Mouse (Mus musculus): ENCODE results near the gene Ptgr1.
A peak's percentile ranks its signal among the peaks of the same experiment; 100 is the strongest.

Ptgr1 gene

DNA sequence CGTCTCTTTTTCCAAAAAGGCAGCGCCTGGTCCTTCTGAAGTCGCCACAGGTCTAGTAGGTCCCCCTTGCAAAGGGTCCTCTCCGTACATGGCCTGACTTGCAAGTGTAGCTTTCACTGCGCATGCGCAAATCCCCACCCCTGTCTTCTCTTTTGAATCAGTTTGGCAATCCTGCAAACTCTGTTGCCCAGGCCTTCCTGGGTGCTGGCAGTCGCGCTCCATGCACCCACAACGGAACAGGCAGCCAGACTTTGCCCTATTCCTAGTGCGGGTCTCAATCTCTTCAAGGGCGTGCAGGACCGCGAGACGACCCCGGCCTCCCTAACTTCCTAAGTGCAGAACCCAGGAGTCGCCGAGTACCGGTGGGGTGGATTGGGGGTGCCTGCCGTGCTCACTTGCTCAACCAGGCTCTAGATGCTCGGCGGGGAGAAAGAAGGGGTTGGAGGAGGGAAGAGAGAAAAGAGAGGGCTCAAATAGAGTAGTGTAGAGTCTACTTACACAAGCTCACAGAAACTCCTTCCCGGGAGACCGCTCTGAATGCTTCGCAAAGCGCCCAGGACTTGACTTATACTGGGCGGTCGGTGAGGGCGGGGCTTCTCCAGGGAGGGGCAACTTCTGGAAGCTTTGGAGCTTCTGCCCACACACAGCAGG, at the start of gene Ptgr1:
Gene Ptgr1, minus strand, starts transcription at position 580 of the 651 bp plus-strand sequence.
- DNase-seq (ENCODE audit: low spot score): peak; percentile 82

DNA sequence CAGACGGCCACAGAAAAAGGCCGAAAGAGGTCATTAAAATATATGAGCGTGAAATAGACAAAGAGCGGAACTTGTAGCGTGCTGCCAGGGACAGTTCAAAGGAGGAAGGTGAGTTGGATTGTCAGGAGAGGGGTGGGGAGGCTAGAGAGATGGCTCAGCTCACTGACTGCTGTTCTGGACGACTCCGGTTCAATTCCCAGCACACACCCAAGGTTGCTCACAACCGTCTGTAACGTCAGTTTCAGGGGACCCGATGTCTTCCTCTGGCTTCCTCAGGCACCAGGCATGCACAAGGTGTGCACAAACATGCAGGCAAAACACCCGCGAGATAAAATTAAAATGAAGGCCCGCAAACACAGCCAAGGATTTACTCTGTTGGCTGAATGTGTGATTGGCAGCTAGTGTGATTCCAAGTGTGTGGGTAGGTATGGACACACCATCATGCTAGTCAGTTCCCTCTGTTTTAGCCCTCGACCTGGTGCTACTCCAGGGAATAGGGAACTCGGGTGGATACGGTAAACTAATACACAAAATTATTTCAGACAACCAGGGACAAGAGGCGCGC, 48.9 kb upstream of the Ptgr1 start:
- no peak for DNase-seq (ENCODE audit: low spot score)

- peak; percentile 72 for DNase-seq (ENCODE audit: low spot score)
Observed at GRCm38 (mm10) chr4:59034918-59035785, 48.2 kb upstream of the Ptgr1 start, which contains the start of gene Gng10. Gng10 (plus strand) TSS chr4:59035088.

- no peak for DNase-seq (ENCODE audit: low spot score)
Observed at GRCm38 (mm10) chr4:59034325-59034917, 47.5 kb upstream of the Ptgr1 start.

DNA sequence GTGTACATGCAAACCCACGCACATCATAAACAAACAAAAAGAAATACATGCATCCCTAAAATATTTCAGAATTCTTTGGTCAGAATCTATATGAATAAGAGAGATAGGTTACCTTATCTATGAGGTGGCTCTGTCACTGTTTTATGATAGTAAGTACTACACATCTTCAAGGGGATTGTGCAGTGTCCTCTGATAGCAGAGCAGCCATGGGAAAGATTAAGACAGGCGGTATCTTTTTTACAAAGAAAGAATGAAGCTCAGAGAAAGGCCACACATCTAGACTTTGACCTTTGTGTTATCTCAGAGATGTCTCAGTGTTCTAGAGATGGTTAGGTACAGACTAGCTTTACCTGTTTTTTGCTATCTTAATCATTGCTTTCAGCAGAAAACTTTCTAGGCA, 30.0 kb upstream of the Ptgr1 start:
- no peak for DNase-seq (ENCODE audit: low spot score)

- no peak for DNase-seq (ENCODE audit: low spot score)
Observed at GRCm38 (mm10) chr4:59015181-59015580, 28.3 kb upstream of the Ptgr1 start.

GRCm38 (mm10) chr4:59011446-59011845, 24.5 kb upstream of the Ptgr1 start:
- DNase-seq (ENCODE audit: low spot score): no peak

GRCm38 (mm10) chr4:59009696-59010095, 22.8 kb upstream of the Ptgr1 start:
- no peak for DNase-seq (ENCODE audit: low spot score)

DNA sequence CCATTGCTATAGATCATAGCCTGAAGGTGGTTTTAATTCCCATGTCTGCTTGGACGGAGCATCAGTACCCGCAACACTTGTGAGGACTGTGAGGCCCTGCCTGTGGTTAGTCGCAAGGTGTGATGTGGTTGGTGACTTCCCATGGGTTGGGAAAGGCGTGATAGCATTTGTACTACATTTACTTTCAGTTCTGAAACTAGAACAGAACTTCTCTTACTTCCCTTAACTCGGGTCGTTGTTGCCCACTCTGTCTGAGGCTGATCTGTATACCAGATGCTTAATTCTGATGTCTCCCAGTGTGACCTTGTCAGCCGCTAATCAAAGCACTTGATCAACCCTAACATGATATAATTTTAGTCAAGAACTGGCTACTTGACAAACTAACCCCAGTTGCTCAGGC, 22.3 kb upstream of the Ptgr1 start:
- DNase-seq (ENCODE audit: low spot score): no peak

- no peak for DNase-seq (ENCODE audit: low spot score)
Observed at GRCm38 (mm10) chr4:59007974-59008373, 21.1 kb upstream of the Ptgr1 start.

GRCm38 (mm10) chr4:59007016-59007415, 20.1 kb upstream of the Ptgr1 start:
- DNase-seq (ENCODE audit: low spot score): no peak

DNA sequence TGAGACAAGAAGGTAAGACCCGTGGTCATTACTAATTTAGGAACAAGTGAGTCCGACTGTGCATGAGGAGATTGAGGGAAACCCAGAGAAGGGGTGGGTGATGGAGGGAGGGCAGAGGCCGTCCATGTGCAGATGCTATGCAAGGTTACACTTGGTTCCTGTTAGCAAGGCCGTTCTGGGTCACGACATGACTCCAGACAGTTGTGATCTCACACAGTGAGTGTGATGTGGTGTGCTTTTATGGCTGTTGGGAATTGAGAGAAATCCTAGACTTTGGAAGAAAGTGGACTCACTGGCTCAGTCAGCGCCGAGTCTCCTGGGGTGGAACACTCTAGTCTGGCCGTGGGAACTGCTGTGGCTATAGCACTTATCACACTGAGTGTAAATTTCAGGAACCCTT, 19.3 kb upstream of the Ptgr1 start:
- DNase-seq (ENCODE audit: low spot score): no peak

- DNase-seq (ENCODE audit: low spot score): no peak
Observed at GRCm38 (mm10) chr4:59003806-59004200, 16.9 kb upstream of the Ptgr1 start.

GRCm38 (mm10) chr4:59002948-59003805, 16.3 kb upstream of the Ptgr1 start, which contains the start of gene Gm20503:
Gm20503 (plus strand) TSS chr4:59003210.
- DNase-seq (ENCODE audit: low spot score): peak; percentile 91

GRCm38 (mm10) chr4:59000614-59001013, 13.7 kb upstream of the Ptgr1 start:
- DNase-seq (ENCODE audit: low spot score): no peak

DNA sequence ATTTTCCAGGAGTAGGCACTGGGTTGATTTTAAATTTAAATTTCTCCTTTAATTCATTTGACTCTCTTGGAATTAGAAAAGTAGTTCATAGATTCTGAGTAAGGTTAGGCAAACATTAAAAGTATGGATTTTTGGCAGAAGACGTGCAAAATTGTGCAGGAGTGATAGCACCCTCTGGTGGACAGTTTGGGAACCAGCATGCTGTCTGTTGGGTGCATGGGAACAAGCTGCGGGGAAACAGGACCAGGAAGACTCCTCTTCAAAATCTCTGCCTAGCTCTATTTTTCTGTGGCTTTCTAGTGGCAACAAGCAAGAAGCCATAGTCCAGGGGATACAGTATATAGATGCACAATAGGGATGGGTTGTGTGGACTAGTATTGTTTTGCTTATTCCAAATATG, 12.8 kb upstream of the Ptgr1 start:
- DNase-seq (ENCODE audit: low spot score): peak; percentile 67

DNA sequence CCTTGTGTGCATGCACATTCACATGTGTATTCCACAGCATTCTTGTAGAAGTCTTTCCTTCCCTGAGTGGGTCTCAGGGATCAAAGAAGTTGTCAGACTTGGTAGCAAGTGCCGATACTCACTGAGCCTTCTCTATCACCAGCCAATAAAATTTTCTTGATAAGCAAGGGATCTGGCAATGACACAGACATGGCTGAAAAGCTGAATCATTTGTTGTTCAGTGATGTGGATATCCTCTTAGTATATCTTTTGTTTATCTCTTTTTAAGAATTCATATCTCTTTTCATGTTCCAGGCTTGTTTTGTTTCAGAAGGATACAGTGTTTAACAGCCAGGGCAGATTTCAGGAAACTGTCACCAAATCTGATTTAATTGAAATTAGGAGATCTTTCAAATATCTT, 11.8 kb upstream of the Ptgr1 start:
- no peak for DNase-seq (ENCODE audit: low spot score)

DNA sequence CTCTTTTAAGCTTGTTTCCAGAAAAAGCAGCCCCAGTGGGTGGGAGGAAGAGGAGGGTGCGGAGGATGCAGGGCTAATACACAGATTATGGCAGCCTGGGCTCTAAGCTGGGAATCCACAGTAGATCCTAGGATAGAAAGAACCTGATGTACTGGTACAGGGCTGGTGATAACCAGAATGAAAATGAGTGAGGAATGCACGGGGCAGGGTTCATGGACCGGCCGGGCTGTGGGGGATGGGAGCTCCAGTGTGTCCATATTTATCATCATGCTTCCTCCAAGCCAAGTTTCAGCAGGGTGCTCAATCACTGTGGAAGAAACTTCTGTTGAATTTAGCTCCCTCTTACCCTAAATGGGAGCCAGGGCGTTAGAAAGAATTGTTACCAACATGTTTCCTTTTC, 10.2 kb upstream of the Ptgr1 start:
- DNase-seq (ENCODE audit: low spot score): peak; percentile 20

GRCm38 (mm10) chr4:58995251-58995693, 8.4 kb upstream of the Ptgr1 start:
- no peak for DNase-seq (ENCODE audit: low spot score)

GRCm38 (mm10) chr4:58994762-58995161, 7.8 kb upstream of the Ptgr1 start, which contains the start of gene Dnajc25:
Dnajc25 (plus strand) TSS chr4:58995062.
- no peak for DNase-seq (ENCODE audit: low spot score)

- no peak for DNase-seq (ENCODE audit: low spot score)
Observed at GRCm38 (mm10) chr4:58992195-58992594, 5.3 kb upstream of the Ptgr1 start.

Data from ovary, postnatal 36 days (tissue).